Mouse (Mus musculus) forebrain, embryonic 11.5 days (tissue): ENCODE measurements around the gene Selenoo. TPM values are rescaled to one million over a fixed set of nuclear protein-coding genes. Genes with fewer than 3 reads are reported as not detected.

Source experiments
- ATAC-seq: fragments of 200-750 bp; cut with Nextera tagmentation; replicated peaks from 2 replicates; pipeline ENCODE4 v1.8.0; 2017; ENCODE audit warnings: moderate TSS enrichment; ENCODE audit not compliant: low FRiP score
- DNase-seq: peaks from one replicate; pipeline ENCODE4 v3.0.0-alpha.2; 2017; ENCODE audit warnings: low spot score
- H3K27ac ChIP-seq: fragments of 300-500 bp; sonication (generic); 2 replicates; pipeline ENCODE4 v1.5.1; 2014; ENCODE audit warnings: low read depth, low read length
- H3K27me3 ChIP-seq: fragments of 300-500 bp; sonication (generic); 2 replicates; pipeline ENCODE4 v1.6.1; 2014; ENCODE audit warnings: mild to moderate bottlenecking, low read length, mixed read lengths; ENCODE audit not compliant: control insufficient read depth, insufficient read depth
- H3K36me3 ChIP-seq: fragments of 300-500 bp; sonication (generic); 2 replicates; pipeline ENCODE4 v1.6.1; 2014; ENCODE audit warnings: mild to moderate bottlenecking, low read length, moderate library complexity, mixed read lengths; ENCODE audit not compliant: control insufficient read depth, insufficient read depth
- H3K4me1 ChIP-seq: fragments of 300-500 bp; sonication (generic); replicated peaks from 2 replicates; pipeline ENCODE4 v1.6.1; 2014; ENCODE audit warnings: low read length, mixed read lengths; ENCODE audit not compliant: control insufficient read depth, insufficient read depth
- H3K4me2 ChIP-seq: fragments of 300-500 bp; sonication (generic); 2 replicates; pipeline ENCODE4 v1.6.1; 2014; ENCODE audit warnings: low read depth, mild to moderate bottlenecking, low read length, moderate library complexity, mixed read lengths; ENCODE audit not compliant: severe bottlenecking
- H3K4me3 ChIP-seq: fragments of 300-500 bp; sonication (generic); 2 replicates; pipeline ENCODE4 v1.5.1; 2014; ENCODE audit warnings: low read depth, low read length
- H3K9ac ChIP-seq: fragments of 300-500 bp; sonication (generic); 2 replicates; pipeline ENCODE4 v1.6.1; 2014; ENCODE audit warnings: low read length
- H3K9me3 ChIP-seq: fragments of 300-500 bp; sonication (generic); 2 replicates; pipeline ENCODE4 v1.6.1; 2016; ENCODE audit warnings: low read length, mixed read lengths; ENCODE audit not compliant: control insufficient read depth
- WGBS: fragments of 180-500 bp; shearing (Covaris S2); extraction: QIAGEN DNeasy Blood & Tissue Kit; methylation state at CpG from one replicate; pipeline ENCODE4 v1.1.7; 2014; 5-methylcytosine and 5-hydroxymethylcytosine counted together
- polyA plus RNA-seq: library from polyadenylated mRNA; unstranded; fragments of >200 nt; fragmentation: Nextera tagmentation; extraction: Ambion mirVana; gene quantifications from 2 replicates; pipeline ENCODE4 v1.2.1, GENCODE M21; 2014

Gene Selenoo
- polyA plus RNA-seq, 1 experiment from 2014 or later: 22.6 TPM

- Histone ChIP-seq H3K27me3 (no peaks in the 10 kb centered on the region), H3K4me1 (peaks cover 4% of the 10 kb centered on the region; the same call in 1 of the 2 replicates), H3K36me3 (no peaks in the 10 kb centered on the region), H3K27ac (peak overlapping the region; percentile 37; the same call in 1 of the 2 replicates), H3K4me3 (peak overlapping the region; percentile 57), H3K4me2 (peak overlapping the region; percentile 93), H3K9ac (peak overlapping the region; percentile 83), H3K9me3 (no peaks in the 10 kb centered on the region)
- ATAC-seq: peak; percentile 34
- DNase-seq: peak; percentile 69
- WGBS: under 1% methylated on average over 52 of the region's 53 CpGs
Observed at GRCm38 (mm10) chr15:89140048-89140658, 51.3 kb downstream of the Selenoo start.

GRCm38 (mm10) chr15:89140659-89141252, 51.9 kb downstream of the Selenoo start, which contains the start of gene Mapk12:
Gene Mapk12 (minus strand): TSS chr15:89140703.
- peaks cover 4% of the 10 kb centered on the region; the same call in 1 of the 2 replicates for H3K4me1 ChIP-seq
- H3K4me2 ChIP-seq: peak within 1 kb of the TSS; percentile 93
- no peaks in the 10 kb centered on the region for H3K9me3 ChIP-seq
- H3K27me3 ChIP-seq: no peaks in the 10 kb centered on the region
- H3K9ac ChIP-seq: peak within 1 kb of the TSS; percentile 83
- no peaks in the 10 kb centered on the region for H3K36me3 ChIP-seq
- ATAC-seq (peak; percentile 84), DNase-seq (peak; percentile 85)
- WGBS: under 1% methylated on average over 21 of the region's 21 CpGs
- peak within 1 kb of the TSS; percentile 57 for H3K4me3 ChIP-seq
- peak within 1 kb of the TSS; percentile 37; the same call in 1 of the 2 replicates for H3K27ac ChIP-seq

GRCm38 (mm10) chr15:89141443-89141842, 52.6 kb downstream of the Selenoo start:
- DNase-seq (no peak), ATAC-seq (peak; percentile 9; the same call in 1 of the 2 replicates)
- peaks cover 7% of the 10 kb centered on the region for H3K4me1 ChIP-seq
- H3K36me3 ChIP-seq: no peaks in the 10 kb centered on the region
- H3K4me2 ChIP-seq: peak overlapping the region; percentile 93; the same call in 1 of the 2 replicates
- 0 out of 2 replicates have a peak overlapping the region, but pooled peaks have one; percentile 83 for H3K9ac ChIP-seq
- 23% methylated on average over 5 of the region's 5 CpGs for WGBS
- H3K27ac ChIP-seq: no peak overlapping the region
- no peaks in the 10 kb centered on the region for H3K9me3 ChIP-seq
- no peaks in the 10 kb centered on the region for H3K27me3 ChIP-seq
- H3K4me3 ChIP-seq: 0 out of 2 replicates have a peak overlapping the region, but pooled peaks have one; percentile 57

GRCm38 (mm10) chr15:89141905-89142304, 53.0 kb downstream of the Selenoo start:
- H3K4me1 ChIP-seq: peaks cover 10% of the 10 kb centered on the region
- no peak overlapping the region for H3K4me2 ChIP-seq
- ATAC-seq: no peak
- no peaks in the 10 kb centered on the region for H3K36me3 ChIP-seq
- DNase-seq: no peak
- WGBS: 81% methylated on average over 4 of the region's 4 CpGs
- H3K9me3 ChIP-seq: no peaks in the 10 kb centered on the region
- H3K27me3 ChIP-seq: no peaks in the 10 kb centered on the region
- H3K27ac ChIP-seq: no peak overlapping the region
- H3K4me3 ChIP-seq: no peak overlapping the region
- no peak overlapping the region for H3K9ac ChIP-seq

GRCm38 (mm10) chr15:89143134-89143533, 54.2 kb downstream of the Selenoo start:
- Histone ChIP-seq H3K4me3 (no peak overlapping the region), H3K27me3 (no peaks in the 10 kb centered on the region), H3K9ac (no peak overlapping the region), H3K36me3 (no peaks in the 10 kb centered on the region), H3K27ac (no peak overlapping the region), H3K9me3 (no peaks in the 10 kb centered on the region), H3K4me2 (no peak overlapping the region), H3K4me1 (peaks cover 17% of the 10 kb centered on the region)
- ATAC-seq (no peak), DNase-seq (no peak)
- 81% methylated on average over 2 of the region's 2 CpGs for WGBS

GRCm38 (mm10) chr15:89144965-89145364, 56.1 kb downstream of the Selenoo start:
- Histone ChIP-seq H3K27me3 (no peaks in the 10 kb centered on the region), H3K4me2 (no peak overlapping the region), H3K36me3 (no peaks in the 10 kb centered on the region), H3K4me3 (no peak overlapping the region), H3K9me3 (no peaks in the 10 kb centered on the region), H3K4me1 (peaks cover 23% of the 10 kb centered on the region), H3K9ac (no peak overlapping the region), H3K27ac (no peak overlapping the region)
- no peak for ATAC-seq
- DNase-seq: no peak
- 95% methylated on average over 11 of the region's 11 CpGs for WGBS

GRCm38 (mm10) chr15:89145813-89146350, 57.0 kb downstream of the Selenoo start:
- 78% methylated on average over 24 of the region's 24 CpGs for WGBS
- Histone ChIP-seq H3K4me1 (peaks cover 26% of the 10 kb centered on the region), H3K9ac (no peak overlapping the region), H3K36me3 (no peaks in the 10 kb centered on the region), H3K27me3 (no peaks in the 10 kb centered on the region), H3K4me2 (no peak overlapping the region; the same call in 1 of the 2 replicates), H3K27ac (no peak overlapping the region), H3K4me3 (no peak overlapping the region), H3K9me3 (no peaks in the 10 kb centered on the region)
- ATAC-seq: no peak
- DNase-seq: no peak

GRCm38 (mm10) chr15:89146537-89146936, 57.7 kb downstream of the Selenoo start:
- ATAC-seq: no peak; the same call in 1 of the 2 replicates
- Histone ChIP-seq H3K27me3 (no peaks in the 10 kb centered on the region), H3K4me2 (peak overlapping the region; percentile 90), H3K4me1 (peaks cover 24% of the 10 kb centered on the region), H3K9ac (peak overlapping the region; percentile 51), H3K4me3 (peak overlapping the region; percentile 27), H3K27ac (no peak overlapping the region), H3K36me3 (no peaks in the 10 kb centered on the region), H3K9me3 (no peaks in the 10 kb centered on the region)
- WGBS: 4% methylated on average over 27 of the region's 27 CpGs
- DNase-seq: peak; percentile 70
